Mouse (Mus musculus) CH12F3 (cell line): ENCODE results near the gene Cygb.
"Not testable (repeated sequence)": the region's sequence is repeated elsewhere in the genome, so short reads cannot be mapped to it uniquely, and the experiment has no call there.

ENCODE experiments used
- in situ Hi-C: fragments of 300-500 bp; cut with MboI; formaldehyde crosslinking; loops from 2 replicates; pipeline ENCODE4 v1.14.3; 2020; ENCODE audit warnings: low sequenced_read_pairs

Cygb gene

DNA sequence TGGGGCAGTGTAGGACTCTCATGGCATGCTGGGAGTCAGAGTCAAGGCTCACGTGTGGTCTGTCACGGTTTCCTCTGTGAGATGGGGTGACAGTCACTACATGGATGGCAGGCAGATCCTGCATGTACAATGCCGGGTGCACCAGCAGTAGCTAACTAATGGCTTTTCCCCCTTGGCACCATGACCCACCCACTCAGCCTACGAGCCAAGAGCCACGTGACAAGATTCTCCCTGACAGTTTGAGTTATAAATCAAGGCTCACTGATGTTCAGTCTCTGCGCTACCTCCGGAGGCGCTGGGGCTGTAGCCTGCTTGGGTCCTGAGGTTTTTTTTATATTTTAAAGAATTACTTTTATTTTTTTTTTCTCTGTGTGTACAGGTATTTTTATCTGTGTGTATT, 34.6 kb downstream of the Cygb start:
- in situ Hi-C loops = no loop called here

DNA sequence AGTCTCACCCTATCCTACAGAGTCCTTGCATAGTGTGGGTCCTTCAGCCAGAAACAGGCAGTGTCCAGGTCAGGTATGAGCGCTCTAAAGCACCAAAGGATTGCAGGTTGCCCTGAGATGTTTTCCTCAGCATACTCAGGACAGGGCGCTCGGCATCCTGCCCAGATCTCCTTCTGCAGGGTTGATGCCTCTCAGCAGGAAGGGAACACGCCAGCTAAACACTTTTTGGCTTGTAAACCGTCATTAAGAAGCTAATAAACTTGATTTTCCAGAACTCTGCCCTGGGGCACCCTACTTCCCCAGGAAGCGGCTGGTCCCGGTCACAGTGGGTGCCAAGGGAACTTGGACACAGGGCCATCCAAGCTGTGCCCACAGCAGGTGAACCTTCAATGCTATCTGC, 35.0 kb downstream of the Cygb start:
- in situ Hi-C loops = no loop called here

DNA sequence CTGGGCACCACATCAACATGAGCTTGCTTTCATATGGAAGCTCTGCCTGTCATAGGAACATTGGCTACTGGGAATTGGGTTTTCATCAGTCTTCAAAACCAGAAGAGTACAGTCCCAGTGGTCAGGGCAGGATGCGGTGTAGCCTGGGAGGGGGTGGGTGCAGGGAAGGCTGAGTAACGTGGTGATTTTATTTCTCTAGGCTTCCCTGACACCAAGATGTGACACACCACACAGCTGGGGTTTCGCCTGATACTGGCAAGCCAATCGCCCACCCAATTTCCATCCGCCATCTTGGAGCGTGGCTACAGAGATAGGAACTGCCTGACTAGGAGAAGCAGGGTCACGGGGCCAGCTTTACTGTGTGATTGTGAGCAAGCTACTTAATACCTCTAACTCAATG, 35.4 kb downstream of the Cygb start:
- in situ Hi-C loops = no loop called here

DNA sequence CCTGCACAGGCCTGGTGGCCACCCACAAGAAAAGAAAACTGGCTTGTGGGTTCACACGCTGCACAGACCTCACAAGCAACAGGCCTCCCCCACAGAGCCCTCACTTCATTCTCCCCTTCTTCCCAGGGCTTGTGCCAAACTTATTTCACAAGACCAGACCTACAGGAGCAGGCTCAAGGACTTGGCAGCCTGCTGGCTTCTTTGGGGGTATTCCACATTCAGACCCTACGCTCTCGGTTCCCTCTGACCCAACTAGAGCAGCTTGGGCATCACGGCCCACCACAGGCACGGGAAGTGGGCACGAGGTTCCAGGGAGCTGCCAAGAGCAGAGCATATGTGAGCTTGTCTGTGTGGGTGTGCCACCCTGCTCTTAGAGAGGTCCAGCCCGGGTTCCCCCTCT, 36.5 kb downstream of the Cygb start:
- in situ Hi-C loops = no loop called here

DNA sequence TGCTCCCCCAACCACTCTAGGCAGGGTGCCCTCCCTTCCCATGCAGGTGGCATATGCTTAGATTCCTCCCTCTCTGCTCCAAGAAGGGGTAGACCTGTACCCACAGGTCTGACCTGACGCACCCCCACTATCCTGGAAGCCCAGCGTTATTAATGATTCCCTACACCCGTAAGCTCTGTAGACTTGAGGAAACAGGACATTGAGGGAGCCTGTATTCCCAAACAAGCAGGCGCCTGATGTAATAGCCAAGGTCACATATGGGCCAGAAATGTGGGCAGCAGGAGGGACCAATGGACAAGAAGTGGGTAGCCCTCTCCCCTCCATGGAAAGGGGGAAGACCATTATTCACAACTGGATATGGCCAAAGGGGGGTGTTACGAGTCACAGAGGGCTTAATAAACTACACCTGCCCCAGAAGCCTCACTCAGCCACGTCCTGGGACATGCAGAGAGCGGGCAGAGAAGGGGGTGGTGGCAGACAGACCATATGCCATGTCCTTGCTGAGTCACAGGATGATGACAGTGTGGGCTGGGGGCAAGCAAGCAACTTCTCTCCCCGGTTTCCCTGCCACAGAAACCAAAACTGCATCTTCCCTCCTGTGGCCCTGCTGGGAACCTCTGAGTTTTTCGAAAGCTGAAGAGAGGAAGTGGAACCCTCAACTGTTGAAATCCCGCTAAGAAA, 37.5 kb downstream of the Cygb start:
- in situ Hi-C loops = no loop called here

DNA sequence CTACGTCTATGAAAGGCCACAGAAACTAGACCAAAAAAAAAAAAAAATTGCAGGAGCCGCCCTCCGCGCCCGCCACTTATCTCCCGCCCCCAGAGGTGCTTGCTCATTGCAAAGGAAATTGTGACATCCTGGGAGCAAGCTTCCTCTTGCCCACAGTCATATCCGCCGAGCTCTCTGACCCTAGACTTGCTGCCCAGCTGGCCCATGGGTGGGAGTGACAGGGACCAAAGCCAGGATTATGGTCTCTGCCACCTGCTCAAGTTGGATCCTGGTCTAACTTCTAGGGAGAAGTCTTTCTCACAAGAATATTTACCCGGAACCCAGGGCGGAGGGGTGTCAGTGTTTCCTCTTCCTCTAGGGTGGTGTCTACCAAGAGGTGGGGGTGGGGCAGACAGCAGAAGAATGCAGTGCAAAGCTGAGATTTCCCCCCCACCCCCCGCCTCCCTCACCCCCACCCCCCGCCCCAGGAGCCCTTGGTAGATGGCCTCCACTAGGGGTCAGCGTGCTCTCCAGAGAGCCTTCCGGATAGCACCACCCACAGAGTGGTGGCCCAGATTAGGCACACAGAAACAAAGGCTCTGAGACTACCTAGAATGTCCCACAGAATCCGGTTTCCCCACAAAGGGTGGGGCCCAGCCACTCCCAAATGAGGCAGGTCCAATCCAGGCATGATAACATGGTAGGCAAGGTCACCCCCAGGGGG, 38.2 kb downstream of the Cygb start:
- in situ Hi-C loops = no loop called here

DNA sequence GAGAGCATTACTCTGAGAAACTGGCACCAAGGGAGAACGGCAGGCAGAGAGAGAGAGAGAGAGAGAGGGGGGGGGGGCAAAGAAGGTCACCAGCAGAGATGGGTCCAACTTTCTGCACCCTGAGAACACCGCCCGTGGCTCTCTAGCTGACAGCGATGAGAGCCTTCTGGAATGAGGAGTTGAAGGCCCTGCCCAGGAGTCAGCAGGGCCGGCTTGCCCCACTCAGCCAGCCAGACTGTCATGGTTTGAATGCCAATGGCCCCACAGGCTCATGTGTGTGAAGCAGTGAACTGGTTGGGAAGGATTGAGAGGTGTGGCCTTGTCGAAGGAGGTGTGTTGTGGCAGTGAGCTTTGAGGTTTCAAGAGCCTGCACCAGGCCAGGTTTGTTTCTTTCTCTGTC, 40.9 kb downstream of the Cygb start:
- in situ Hi-C loops = no loop called here

DNA sequence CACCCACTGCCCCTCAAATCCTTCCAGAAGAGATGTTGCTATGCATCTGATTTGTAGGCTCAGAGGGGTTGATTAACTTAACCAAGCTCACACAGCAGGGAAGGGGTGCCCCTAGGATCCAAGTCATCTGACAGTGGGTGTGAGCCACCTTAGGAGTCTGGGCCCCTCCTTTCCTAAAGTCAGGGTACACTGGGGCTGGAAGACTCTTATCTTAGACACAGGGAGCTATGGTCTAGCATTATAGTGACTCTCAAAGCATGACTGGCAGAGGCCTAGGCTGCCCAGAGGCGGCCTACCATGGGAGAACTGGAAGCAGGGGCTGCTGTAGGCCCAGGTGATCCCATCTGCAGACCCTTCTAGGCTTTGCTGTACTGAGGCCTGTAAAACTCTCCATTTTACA, 41.6 kb downstream of the Cygb start:
- in situ Hi-C loops = no loop called here

DNA sequence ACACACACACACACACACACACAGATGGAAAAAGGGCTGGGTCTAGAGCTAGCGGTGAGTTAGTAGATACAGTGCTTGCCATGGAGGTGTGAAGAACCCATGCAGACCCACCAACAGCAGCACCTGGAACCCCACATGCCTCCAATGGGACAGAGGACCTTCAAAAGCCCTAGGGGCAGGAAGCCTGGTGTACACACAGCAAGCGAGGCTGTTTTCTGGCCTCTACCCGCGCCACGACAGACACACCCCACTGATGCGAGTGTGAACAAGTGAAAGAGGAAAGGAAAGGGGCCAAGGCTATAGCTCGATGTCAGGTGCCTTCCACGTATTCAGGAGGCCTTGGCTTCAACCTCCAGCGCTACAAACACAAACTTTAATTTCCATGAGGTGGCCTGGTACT, 42.2 kb downstream of the Cygb start:
- in situ Hi-C loops = no loop called here

DNA sequence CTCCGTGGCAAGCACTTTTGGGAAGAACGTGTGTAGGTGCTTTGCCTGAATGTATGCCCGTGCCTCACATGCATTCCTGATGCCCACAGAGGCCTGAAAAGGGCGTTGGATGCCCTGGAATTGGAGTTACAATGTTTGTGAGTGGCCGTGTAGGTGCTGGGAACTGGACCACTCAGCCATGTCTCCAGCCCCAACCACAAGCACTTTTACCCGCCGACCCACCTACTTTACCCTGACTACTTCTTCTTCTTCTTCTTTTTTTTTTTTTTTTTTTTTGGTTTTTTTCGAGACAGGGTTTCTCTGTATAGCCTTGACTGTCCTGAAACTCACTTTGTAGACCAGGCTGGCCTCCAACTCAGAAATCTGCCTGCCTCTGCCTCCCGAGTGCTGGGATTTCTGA, 42.9 kb downstream of the Cygb start:
- in situ Hi-C loops = not testable (repeated sequence)

DNA sequence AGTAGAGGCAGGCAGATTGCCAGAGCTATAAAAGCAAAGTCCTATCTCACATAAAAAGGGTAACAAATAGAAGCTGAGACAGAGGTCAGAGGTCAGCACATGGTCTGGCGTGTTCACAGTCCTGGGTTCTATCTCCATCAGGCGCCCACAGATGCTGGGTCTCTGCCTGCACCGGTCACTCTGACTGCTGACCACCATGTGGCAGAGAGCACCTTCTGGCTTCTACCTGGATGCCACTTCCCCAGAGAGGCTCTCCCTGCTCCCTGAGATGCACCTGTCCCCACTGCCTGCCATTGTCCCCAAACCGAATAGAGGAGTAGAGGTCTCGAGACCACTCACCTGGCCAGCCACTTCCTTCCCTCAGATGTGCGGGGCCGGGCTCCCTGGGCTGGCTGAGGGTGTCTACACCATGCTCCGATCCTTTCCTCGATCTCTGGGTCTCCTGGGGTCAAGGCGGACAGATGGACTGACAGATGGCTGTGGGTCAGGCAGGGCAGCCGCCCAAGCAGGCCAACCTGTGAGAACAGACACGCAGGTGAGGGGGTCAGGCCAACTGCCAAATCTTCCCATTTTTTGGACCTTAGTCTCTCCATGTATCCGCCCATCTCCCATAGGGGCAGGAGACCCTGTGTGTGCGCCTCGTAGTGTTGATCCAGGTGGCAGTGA, 44.0 kb downstream of the Cygb start:
- in situ Hi-C loops = no loop called here

DNA sequence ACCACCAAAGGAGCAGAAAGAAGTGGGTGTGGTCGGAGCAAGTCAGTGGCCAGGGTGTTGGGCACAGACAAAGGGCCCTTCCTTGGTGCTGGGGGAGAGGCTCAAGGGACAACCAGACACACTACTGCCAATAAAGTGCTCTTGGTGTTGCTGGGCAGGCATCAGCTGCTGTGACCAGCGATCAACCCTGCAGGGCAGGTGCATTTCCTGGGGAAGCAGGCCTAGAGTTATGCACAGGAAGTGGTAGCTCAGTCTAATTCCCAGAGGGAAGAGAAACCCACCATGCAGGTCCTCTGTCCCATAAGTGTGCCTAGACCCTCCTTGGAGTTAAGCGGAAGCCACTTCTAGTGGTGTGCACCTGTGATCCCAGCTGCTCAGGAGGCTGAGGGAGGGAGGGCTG, 46.4 kb downstream of the Cygb start:
- in situ Hi-C loops = no loop called here

DNA sequence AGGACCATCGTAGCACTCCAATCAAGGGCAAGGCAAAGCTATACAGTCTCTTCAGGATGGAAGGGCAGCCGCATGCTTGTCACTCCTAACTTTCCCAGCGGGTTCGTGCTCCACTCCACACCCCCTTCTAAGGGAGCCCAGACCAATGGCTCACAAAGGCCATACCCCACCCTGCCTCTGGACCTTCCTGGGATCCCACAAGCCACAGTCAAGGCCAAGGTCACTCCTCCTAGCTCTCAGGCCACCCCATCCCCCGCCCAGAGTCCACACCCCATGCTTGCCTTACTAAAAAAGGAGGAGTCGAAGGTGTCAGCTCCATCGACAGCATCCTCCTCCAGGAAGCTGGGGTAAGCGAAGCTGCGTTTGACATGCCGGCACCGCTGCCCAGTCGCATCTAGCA, 50.0 kb downstream of the Cygb start:
- in situ Hi-C loops = no loop called here

DNA sequence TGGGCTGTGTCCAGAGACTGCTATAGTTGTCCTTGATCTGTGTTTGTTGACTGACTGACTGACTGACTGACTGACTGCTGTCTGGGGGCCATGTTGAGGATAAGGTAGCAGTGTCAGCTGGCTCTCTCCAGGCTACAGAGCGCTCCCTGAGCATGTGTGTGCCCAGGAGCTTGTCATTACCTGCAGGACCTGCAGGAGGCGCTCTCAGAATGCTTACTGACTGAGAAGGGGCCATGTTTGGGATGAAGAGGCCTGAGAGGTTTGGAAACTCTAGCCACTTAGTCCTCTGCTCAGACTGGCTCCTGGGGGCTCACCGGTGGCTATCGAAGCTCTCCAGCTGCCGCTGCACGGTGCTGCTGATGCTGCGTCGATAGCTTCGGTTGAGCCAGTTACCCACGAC, 50.8 kb downstream of the Cygb start:
- in situ Hi-C loops = no loop called here

DNA sequence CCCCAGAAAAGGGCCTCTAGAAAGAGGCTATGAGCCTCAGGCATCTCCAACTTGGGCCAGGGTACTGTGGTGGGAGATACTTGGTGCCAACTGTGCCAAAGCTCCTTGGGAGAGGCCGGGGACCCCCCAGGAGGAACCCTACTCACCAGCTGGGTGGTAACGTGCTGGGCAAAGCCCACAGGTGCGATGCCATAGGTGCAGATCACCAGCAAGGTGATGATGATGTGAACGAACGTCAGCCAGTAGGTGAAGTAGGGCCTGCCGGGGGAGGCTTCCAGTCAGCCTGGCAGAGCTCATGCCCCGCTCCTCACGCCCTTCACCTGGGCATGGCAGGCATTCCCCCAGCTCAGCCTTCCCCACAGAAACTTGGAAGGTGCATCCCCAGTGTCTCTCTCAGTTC, 52.1 kb downstream of the Cygb start:
- in situ Hi-C loops = no loop called here

DNA sequence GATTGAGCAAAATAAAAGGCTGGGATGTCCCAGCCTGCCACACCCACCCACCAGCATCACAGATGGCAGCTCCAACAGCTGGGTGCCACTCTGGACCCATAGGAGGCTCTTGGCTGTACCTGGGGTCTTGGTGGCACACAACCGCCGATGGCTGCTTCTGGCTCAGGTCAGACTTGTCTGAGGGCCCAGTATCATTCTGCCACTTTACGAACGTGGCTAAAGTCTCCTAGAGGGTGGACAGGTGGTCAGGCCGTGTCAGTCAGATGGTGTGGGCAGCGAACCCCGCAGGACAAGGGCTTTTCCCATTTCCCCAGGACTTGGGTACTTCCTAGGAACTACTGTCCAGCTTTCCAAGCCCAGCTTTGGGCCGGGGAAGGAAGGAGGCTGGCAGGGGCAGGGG, 52.9 kb downstream of the Cygb start:
- in situ Hi-C loops = no loop called here

DNA sequence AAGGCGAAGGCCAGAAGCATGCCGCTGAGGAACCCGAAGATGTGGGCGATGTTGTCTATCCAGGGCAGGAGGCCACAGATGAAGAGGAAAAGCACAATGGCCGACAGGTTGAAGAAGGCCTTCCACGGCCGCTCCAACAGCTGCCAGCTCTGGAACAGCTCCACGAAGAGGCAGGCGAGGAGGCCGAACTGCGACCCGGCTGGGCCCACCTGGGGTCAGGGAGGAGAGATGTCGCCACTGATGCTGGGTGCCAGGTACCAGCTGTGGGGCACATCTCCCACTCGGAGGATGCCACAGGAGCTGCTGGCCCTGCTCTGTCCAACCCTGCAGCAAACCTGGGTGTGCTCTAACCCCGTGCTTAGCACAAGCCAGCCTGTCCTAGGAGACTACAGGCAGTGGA, 54.9 kb downstream of the Cygb start:
- in situ Hi-C loops = no loop called here

DNA sequence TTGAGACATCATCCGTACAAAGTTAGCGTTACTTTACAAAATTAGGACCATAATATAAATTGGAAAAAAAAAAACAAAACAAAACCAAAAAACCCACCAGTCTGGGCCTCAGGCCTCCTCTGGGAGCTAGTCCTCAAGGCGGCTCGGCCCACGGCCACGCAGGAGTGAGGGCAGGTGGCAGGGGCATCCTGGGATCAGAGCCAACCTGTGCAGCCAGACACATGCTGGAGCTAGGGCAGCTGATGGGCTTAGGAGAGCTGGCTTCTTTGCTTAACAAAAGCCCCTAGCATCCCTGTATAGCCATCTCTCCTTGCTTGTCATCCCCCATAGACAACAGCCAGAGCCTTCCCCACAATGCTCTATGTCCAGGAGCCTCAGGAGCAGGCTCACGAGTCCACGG, 55.9 kb downstream of the Cygb start:
- in situ Hi-C loops = no loop called here

DNA sequence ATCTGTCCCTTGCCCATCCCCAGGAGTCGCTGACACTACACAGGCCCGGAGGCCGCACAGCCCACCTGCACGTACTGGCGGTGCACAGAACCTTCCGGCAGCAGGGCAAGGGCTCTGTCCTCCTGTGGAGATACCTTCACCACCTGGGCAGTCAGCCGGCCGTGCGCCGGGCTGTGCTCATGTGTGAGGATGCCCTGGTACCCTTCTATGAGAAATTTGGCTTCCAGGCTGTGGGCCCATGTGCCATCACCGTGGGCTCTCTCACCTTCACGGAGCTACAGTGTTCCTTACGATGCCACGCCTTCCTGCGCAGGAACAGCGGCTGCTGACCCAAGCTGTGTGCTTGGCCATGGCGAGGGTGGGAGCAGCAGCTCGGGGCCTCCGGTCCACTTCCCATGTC, 57.3 kb downstream of the Cygb start:
- in situ Hi-C loops = no loop called here
